ENCODE assay signal across 8 mouse cellular contexts in genomic region chr13:55715167-55715512, GRCm38 (mm10). TPM values are rescaled to one million over a fixed set of nuclear protein-coding genes. Genes with fewer than 3 reads are reported as not detected.
DNase-seq lines count a peak whose midpoint lies in the region; ATAC-seq and TF ChIP-seq lines count a peak whose summit lies in the region.

No protein-coding gene starts in this region.

- H3K4me1 ChIP-seq in testis, adult 2 months (ENCODE audit: control insufficient read depth, insufficient read depth, low read length): peaks cover 9% of the 10 kb centered on the region
- H3K4me1 ChIP-seq in liver, embryonic 13.5 days (replicated peaks): peaks cover 20% of the 10 kb centered on the region

- H3K9ac ChIP-seq in liver, embryonic 13.5 days: peak overlapping the region; percentile 97

- no peaks in the 10 kb centered on the region for H3K9me3 ChIP-seq in liver, embryonic 13.5 days (replicated peaks)

- H3K4me2 ChIP-seq in liver, embryonic 13.5 days: peak overlapping the region; percentile 92

- H3K27me3 ChIP-seq in testis, adult 2 months (ENCODE audit: control insufficient read depth, insufficient read depth, low read length): no peaks in the 10 kb centered on the region
- H3K27me3 ChIP-seq in liver, embryonic 13.5 days: no peaks in the 10 kb centered on the region

- H3K27ac ChIP-seq in testis, adult 2 months (ENCODE audit: control insufficient read depth, insufficient read depth, low read depth, low read length): peak overlapping the region; percentile 89
- peak overlapping the region; percentile 84 for H3K27ac ChIP-seq in liver, embryonic 13.5 days

- peak overlapping the region; percentile 92 for H3K4me3 ChIP-seq in testis, adult 2 months (ENCODE audit: control insufficient read depth, low read depth, low read length)
- H3K4me3 ChIP-seq in liver, embryonic 13.5 days (replicated peaks): peak overlapping the region; percentile 95

- peak; percentile 31 for ATAC-seq in frontal cortex, adult (ENCODE audit: low TSS enrichment)
- no peak for ATAC-seq in liver, embryonic 13.5 days (ENCODE audit: low read depth)

- no peaks in the 10 kb centered on the region for H3K36me3 ChIP-seq in testis, adult 2 months (ENCODE audit: control insufficient read depth, insufficient read depth, low read length)
- peaks cover 20% of the 10 kb centered on the region for H3K36me3 ChIP-seq in liver, embryonic 13.5 days

- no peak for DNase-seq in frontal cortex, postnatal 14 days (ENCODE audit: low spot score in 2 of 2)
- DNase-seq in testis, postnatal 14 days (ENCODE audit: low spot score): no peak
- DNase-seq in liver, embryonic 13.5 days: no peak
- DNase-seq in adrenal gland, adult 2 months: no peak
- DNase-seq in adrenal gland, postnatal 36 days: no peak
- DNase-seq in cerebellum, postnatal 25 days: no peak

- 9% methylated on average over 5 of the region's 5 CpGs for WGBS in liver, embryonic 13.5 days (ENCODE audit: insufficient replicate concordance)

- no peak for TF ChIP-seq CTCF in testis, adult 2 months (IDR thresholded peaks at IDR 0.05; ENCODE audit: control insufficient read depth, insufficient read depth, insufficient replicate concordance, low read depth, low read length)

- TF ChIP-seq POLR2A in testis, adult 2 months (IDR thresholded peaks at IDR 0.05; ENCODE audit: control insufficient read depth, low read depth, low read length): no peak

RNA-seq across cellular contexts. Expression of gene Txndc15, which starts 0.7 kb away (rescaled TPM):
- 7.8 and 8.1 TPM in 2 replicates for polyA plus RNA-seq in testis, adult 2 months (2012; rRNA removed)
- polyA plus RNA-seq in liver, embryonic 13.5 days (2015; fragmentation: Nextera tagmentation; extraction: Ambion mirVana): 30.9 and 37.5 TPM in 2 replicates
- 10 to 100 TPM; 53.5 to 81.2 TPM for total RNA-seq in adrenal gland, adult 2 months (2021)
- polyA plus RNA-seq in adrenal gland, adult 2 months (2012; rRNA removed): 72.3 and 73.9 TPM in 2 replicates
- 10 to 100 TPM; 68.2 to 73.5 TPM for total RNA-seq in adrenal gland, postnatal 36 days (2021)

RNA-seq across cellular contexts. Expression of gene Pcbd2, which starts 12.0 kb away (rescaled TPM):
- polyA plus RNA-seq in testis, adult 2 months (2012; rRNA removed): 4.8 and 6.3 TPM in 2 replicates
- polyA plus RNA-seq in liver, embryonic 13.5 days (2015; fragmentation: Nextera tagmentation; extraction: Ambion mirVana): 40.9 and 45.3 TPM in 2 replicates
- total RNA-seq in adrenal gland, adult 2 months (2021): 10 to 100 TPM; 73.8 to 81.6 TPM
- 16.0 and 16.1 TPM in 2 replicates for polyA plus RNA-seq in adrenal gland, adult 2 months (2012; rRNA removed)
- total RNA-seq in adrenal gland, postnatal 36 days (2021): 10 to 100 TPM; 72.3 to 77.4 TPM

RNA-seq across cellular contexts. Expression of gene B230219D22Rik, which starts 22.2 kb away (rescaled TPM):
- polyA plus RNA-seq in testis, adult 2 months (2012; rRNA removed): 6.1 and 7.6 TPM in 2 replicates
- 12.4 and 14.1 TPM in 2 replicates for polyA plus RNA-seq in liver, embryonic 13.5 days (2015; fragmentation: Nextera tagmentation; extraction: Ambion mirVana)
- 10 to 100 TPM; 51.3 to 61.4 TPM for total RNA-seq in adrenal gland, adult 2 months (2021)
- polyA plus RNA-seq in adrenal gland, adult 2 months (2012; rRNA removed): 16.5 and 19.5 TPM in 2 replicates
- total RNA-seq in adrenal gland, postnatal 36 days (2021): 10 to 100 TPM; 63.5 to 65.7 TPM
